Mouse (Mus musculus) cortical plate, adult 2 months (tissue): ENCODE results near the gene Ap1m1.

Experiments
- CTCF ChIP-seq: fragments of 200-500 bp; IDR thresholded peaks from 2 replicates; pipeline ENCODE4 v1.5.1; 2011; ENCODE audit warnings: mild to moderate bottlenecking, control low read depth, low read length; ENCODE audit not compliant: insufficient read depth; ENCODE audit errors: extremely low read depth
- POLR2A ChIP-seq: fragments of 200-500 bp; IDR thresholded peaks from 2 replicates; pipeline ENCODE4 v1.6.1; 2011; ENCODE audit warnings: mild to moderate bottlenecking, low read length, control low read depth; ENCODE audit not compliant: insufficient read depth; ENCODE audit errors: extremely low read depth

- TF ChIP-seq CTCF (no peak), POLR2A (no peak)
These were observed 26.3 kb upstream of the Ap1m1 start, which contains the start of gene Gm11034 for GRCm38 (mm10) chr8:72213536-72213935.
